Mouse (Mus musculus): ENCODE results near the gene Sept9. TPM values are rescaled to one million over a fixed set of nuclear protein-coding genes. Genes with fewer than 3 reads are reported as not detected.

The Sept9 gene
- total RNA-seq, 2 experiments from 2014 or later = 32.2 to 35.2 TPM

DNA sequence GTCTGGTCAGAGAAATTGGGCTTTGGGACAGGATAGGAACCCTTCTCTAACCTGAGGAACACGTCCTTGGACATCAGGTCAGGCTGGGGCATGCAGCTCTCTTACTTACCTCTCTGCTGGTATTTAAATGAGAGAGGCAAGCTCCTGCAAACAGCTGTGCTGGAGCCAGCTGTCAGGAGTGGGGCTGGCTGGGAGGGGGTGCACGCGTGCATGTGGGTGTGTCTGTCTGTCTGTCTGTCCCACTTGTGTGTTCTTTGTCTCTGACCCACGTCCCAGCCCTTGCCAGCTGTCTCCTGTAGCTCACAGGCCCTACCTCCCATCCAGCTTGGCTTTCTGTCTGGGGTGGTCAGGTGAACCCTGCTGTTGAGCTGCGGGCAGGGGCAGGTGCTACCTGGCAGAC lies 75.5 kb downstream of the Sept9 start:
- intact Hi-C loops (cut with DNase I) = no loop called here
- DNase-seq (ENCODE audit: low spot score) = no peak

DNA sequence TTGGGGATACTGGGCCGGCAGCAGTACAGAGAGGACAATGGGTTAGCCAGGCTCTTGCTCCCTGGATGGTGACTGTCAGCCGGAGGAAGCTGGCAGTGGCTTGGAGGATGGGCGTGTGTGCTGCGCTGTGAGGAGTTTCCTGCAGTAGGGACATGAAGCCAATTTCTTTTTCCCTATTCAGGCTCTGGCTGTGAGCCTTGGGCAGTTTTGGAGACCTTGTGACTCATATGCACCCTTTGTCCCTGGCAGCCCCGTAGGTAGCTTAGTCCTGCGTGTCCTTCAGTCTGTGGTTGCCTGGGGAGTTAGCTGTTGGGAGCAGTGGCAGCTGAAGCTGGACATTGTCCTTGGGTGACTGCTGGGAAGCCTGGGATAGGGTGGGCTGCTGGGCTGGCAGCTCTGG lies 76.5 kb downstream of the Sept9 start:
- DNase-seq (ENCODE audit: low spot score) = peak; percentile 75
- intact Hi-C loops (cut with DNase I) = no loop called here

DNA sequence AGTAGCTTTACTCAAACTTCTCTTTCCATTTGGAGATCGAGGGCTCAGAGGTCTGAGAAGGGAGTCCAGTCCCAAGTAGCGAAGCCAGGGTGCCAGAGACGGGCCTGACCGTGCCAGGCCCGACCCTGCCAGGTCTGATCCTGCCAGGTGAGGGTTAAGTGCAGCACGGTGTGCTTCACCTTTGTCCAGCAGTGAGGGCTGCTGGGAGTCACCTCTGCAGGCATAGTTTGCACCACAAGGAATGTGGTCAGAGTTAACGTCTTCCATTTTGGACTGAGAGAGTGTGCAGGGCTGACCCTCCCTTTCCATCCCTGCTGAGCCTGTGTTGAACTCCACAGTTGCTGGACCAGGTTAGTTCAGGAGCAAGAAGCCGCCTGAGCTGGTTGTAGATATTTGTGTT lies 77.5 kb downstream of the Sept9 start:
- intact Hi-C loops (cut with DNase I) = no loop called here
- DNase-seq (ENCODE audit: low spot score) = no peak

DNA sequence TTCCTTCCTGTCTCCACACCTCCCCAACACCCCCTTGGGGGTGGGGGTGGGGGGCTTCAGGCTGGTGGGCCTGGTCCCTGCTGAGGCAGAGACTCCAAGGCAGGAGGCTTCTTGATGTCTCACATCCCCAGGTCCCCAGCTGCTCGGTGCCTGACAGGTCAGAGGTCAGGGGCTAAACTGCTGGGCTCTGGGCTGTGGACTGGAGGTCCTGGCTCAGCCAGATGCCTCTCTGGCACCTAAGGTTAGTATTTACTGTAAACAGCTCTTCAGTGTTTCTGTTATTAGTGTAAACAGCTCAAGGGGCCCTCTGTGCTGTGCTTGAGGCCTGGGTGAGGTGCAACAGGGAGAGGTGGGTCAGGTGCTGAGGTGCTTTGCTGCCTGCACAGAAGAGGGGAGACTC lies 78.7 kb downstream of the Sept9 start:
- DNase-seq (ENCODE audit: low spot score) = no peak
- intact Hi-C loops (cut with DNase I) = no loop called here

DNA sequence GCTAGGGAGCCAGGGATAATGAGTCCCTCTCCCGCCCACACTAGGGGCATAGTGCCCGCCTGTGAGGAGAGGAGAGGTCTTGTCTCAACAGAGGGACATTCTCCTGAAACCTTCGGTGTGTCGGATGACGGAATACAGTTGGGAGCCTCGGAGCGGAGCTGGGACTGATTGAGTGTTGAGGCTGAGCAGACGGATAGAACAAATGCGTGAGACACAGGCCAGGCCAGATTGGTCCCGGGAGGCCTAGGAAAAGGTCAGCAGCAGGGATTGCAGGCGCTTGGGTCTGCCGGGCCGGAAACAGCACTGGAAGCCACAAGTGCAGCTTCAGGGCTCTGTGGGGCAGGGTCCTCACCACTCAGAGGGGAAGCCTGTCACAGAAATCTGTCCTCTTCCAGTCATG lies 79.1 kb downstream of the Sept9 start:
- DNase-seq (ENCODE audit: low spot score) = no peak
- intact Hi-C loops (cut with DNase I) = no loop called here

DNA sequence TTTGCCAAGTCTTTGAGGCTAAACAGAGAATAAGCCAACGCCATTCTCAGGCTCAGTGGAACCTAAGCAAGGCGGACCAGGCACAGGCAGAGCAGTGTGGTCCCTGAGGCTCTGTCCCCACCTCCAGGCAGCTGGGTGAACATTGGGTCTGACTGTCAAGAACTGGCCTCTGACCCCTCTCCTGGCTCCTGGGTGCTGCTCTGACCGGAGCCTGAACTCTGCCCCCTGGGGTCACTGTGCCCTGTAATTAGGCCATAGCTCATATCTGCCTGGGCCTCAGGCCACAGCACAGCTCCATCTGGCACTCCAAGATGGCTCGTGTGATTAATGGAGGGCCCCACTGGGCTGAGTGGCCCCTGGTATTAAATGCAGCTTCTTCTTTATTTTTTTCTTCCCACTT lies 80.5 kb downstream of the Sept9 start:
- intact Hi-C loops (cut with DNase I) = no loop called here
- no peak for DNase-seq (ENCODE audit: low spot score)

DNA sequence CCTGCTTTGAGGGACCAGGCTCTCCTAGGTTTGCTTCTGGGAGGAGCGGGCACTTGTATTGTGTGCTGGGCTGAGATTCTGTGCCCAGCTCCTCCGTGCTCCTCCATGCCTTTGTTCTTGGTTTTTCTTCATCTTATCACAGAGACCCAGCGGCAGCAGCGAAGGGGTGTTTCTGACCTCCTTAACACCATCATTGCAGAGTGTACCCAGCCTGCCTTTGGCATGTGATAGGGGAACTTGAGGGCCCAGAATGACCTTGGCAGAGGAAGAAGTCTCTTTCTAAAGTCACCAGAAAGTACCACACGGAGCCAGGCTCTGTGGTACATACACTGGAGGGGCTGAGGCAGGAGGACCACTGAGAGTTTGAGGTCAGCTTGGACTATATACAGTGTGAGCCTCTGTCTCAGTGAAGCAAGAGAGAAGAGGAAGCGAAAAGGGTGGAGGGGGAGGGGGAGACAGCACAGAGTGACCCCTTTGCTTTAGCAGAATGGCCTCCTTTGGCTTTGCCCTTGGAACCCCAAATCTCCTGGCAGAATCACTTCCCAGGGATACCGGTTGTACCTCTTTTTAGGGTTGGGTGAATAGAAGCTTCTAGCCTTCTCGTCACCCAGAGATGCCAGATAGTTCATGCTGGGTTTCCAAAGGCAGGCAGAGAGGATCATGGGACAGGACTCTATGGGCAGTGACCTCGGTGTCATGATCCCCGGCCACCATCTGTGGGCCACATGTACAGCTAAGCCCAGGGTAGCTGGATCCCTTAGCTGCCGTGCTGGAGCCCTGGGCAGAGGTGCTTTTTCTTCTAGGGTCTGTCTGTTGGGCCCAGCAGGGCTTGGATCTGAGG lies 83.8 kb downstream of the Sept9 start:
- intact Hi-C loops (cut with DNase I) = no loop called here
- no peak for DNase-seq (ENCODE audit: low spot score)

DNA sequence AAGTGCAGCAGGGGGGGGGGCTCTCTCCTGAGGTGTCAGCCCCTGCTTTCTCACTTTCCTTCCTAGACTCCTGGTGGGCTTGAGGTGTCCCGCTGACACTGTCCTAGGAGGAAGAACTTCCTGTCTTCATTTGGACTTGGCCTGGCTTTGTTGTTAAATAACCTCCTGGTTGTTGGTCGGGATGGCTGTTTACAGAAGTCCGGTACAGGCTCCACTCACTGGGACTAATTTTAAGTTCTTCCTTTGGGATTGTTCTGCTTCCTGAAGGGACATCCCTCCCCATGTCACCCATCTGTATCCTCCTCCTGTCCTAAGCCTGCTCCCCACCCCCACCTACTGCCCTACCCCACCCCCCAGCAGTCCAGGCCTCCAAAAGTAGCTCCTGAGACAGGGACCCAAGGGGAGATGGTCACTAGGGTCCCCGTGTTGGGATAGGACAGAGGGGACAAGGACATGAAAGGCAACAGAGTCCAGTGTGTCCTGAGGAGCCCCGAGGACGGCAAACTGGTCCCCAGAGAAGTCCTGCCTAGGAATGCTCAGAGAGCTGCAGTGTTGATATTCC lies 84.5 kb downstream of the Sept9 start:
- DNase-seq (ENCODE audit: low spot score) = no peak
- intact Hi-C loops (cut with DNase I) = no loop called here

DNA sequence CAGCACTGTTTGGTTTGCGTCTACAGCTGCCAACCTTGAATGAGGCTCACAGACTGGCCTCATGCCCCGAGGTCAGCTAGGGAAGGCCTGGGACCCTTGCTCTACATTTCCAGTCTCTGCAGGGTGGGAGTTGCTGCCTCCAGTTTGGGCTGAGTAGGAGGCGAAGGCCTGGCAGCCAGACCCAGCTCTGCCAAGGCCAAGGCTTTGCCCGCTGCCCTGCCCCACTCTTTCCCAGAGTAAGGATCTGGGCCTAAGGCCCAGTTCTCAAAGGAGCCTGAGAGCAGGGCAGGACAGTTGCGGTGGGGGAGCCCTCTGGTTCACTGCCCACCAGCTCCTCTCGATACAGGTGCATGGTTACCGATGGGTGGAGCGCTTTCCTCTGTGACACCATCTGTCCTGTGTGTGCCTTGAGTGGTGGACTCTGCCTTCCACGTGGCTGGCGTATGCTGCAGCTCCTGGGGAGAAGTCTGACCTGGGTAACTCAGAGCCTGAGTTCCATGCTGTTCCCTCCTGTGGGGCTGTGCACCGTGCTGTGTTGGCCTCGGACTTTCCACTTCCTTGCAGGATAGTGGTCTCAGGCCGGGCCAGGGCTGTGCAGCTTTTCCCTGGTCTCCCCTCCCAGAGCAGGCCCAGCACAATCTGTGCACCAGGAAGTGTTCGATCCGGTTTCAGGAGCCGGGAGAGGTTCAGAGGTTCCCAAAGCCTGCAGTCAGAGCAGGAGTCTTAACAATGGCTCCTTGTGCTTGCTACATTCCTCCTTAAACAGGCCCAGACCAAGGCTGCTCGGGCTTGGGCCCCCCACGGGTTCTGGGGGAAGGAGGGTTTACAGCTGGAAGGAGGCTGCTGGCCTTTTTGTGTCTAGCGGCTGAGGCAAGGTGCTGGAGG lies 85.5 kb downstream of the Sept9 start:
- intact Hi-C loops (cut with DNase I) = no loop called here
- DNase-seq (ENCODE audit: low spot score) = no peak

DNA sequence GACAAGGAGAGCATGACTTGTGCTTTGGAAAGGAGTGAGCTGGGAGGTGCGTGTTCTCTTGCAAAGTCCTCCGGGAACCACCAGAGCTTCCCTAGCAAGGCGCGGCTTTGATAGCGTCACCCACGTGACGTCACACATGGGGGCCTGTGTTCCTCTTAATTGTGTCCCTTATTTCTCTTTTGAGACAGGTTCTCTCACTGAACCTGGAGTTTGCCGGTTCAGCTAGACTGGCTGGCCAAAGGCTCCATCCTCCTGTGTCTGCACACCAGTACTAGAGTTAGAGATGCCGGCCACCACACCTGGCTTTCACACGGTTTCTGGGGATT lies 86.1 kb downstream of the Sept9 start:
- no peak for DNase-seq (ENCODE audit: low spot score)
- intact Hi-C loops (cut with DNase I) = no loop called here

DNA sequence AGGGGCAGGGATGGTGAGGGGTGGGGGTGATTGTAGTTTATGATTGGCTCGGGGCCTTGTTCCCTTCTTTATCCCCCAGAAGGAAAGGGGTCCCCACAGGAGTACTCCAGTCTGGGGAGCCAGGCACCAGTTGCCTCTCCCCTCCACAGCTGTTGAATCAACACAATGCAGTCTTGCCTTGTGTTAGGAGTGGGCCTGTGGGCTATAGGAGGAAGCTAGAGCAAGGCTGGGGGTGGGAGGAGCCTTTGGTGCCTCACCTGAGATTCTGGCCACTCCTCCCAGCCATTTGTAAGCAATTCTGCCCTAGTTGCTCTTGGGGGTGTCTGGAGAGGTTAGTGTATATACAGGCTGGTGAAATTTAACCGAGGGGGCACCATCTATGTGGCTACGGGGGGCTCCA lies 88.3 kb downstream of the Sept9 start:
- intact Hi-C loops (cut with DNase I) = no loop called here
- no peak for DNase-seq (ENCODE audit: low spot score)

DNA sequence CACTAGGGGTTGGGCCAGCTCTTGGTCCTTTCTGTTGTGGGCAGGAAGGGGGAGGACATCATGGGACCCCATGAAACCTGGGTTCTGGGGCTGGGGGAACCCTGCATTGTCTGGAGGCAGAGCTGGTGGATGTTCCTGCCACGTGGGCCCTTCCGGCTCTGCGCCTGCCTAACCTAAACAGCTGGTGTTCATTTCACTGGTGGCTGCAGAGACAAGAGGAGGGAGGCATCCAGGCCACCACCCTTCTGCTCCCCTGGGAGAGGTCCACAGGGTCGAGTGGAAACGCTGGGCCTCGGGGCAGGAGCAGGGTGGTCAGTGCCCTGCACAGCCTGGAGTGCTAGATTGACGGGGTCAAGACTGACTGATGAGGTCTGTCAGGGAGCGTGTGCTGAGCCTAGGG lies 89.3 kb downstream of the Sept9 start:
- no peak for DNase-seq (ENCODE audit: low spot score)
- intact Hi-C loops (cut with DNase I) = no loop called here

DNA sequence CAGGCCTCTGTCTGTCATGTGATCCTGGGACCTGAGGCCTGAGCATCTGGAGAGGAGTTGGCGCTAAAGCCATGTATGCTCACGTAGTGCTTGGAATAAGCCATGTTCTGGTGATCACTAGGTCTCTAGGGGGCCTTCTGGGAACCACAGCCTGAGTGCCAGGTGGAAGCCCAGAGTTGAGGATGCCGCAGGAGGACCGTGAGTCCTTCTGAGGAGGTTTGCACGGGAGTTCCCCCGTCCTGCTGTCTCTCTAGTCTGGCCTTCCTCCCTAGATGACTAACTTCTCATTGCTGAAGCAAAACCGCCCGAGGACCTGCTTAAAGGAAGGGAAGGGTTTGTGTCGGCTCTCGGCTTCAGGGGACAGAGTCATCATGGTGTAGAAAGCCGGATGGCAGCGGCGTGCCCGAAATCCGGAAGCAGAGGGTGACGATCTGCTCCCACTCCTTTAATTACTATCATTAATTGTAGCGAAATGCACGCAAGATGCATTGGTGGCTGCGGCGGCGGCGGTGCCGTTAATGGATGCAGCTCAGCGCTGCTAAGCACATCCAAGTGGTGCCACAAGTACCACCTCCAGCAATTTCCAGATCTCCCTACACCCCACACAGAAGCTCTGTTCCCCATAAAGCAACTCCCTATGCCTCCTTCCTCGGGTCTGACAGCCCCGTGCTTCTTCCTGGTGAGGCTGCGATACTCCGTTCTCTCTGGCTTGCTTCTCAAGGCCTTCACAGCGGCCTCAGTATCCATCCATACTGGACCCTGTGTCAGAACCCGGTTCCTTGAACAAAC lies 92.0 kb downstream of the Sept9 start:
- intact Hi-C loops (cut with DNase I) = no loop called here
- DNase-seq (ENCODE audit: low spot score) = no peak

DNA sequence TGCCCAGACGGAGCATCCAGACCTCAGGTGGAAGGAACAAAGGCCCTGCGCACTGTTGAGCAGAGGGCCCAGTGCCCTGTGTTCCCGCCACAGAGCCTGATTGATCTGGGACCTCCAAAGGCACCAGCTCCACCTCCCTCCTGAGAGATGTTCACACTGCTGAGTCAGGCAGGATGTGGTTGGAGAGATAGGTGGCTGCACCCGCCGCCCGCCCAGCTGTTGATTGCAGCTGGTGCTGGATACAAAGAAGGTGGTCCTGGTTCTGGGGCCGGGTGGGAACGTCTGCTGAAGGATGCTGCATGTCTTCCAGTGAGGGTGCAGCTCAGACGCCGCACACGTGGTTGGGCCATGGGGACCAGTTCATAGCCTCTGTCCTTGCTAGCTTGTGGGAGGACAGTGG lies 93.0 kb downstream of the Sept9 start:
- intact Hi-C loops (cut with DNase I) = no loop called here
- no peak for DNase-seq (ENCODE audit: low spot score)

DNA sequence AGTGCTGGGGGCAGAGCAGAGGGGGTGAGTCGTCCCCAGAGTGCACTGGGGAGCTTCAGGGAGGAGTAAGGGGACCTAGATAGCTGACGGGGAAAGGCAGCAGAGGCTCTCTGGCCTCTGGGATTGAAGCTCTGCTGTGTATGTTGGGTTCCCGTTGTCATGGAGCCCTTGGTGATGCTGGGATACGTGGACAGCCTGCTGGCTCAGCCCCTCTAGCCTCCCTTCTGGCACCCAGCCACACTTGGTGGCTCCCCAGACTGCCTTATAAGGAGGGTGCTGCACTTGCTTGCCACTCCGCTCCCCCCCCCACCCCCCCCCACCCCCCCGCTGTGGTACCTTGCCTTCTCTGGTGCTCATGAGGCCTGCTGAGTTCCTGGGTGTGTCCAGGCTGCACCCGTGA lies 95.8 kb downstream of the Sept9 start:
- DNase-seq (ENCODE audit: low spot score) = no peak
- intact Hi-C loops (cut with DNase I) = loop anchor here (5.0 kb wide), 1 partner anchor 58 kb away; no protein-coding TSS in a partner anchor

DNA sequence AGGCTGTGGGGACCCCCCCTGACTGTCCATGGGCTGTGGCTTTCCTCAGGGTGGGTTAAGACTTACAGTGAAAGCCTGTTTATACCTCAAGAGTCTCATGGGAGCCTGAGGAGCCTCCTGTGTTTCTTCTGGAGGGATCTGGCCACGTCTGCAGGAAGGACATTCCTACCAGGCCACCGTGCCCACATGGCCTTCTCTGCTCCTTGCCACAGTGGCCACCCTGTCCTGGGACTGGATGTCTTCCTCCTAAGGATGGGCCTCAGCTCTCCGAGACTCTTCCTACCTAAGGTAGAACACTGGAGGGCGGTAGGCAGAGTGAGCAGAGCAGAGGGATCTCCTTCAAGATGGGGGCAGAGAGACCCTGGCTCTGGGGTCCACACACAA lies 96.6 kb downstream of the Sept9 start:
- no peak for DNase-seq (ENCODE audit: low spot score)
- intact Hi-C loops (cut with DNase I) = loop anchor here (5.0 kb wide), 1 partner anchor 59 kb away; no protein-coding TSS in a partner anchor

DNA sequence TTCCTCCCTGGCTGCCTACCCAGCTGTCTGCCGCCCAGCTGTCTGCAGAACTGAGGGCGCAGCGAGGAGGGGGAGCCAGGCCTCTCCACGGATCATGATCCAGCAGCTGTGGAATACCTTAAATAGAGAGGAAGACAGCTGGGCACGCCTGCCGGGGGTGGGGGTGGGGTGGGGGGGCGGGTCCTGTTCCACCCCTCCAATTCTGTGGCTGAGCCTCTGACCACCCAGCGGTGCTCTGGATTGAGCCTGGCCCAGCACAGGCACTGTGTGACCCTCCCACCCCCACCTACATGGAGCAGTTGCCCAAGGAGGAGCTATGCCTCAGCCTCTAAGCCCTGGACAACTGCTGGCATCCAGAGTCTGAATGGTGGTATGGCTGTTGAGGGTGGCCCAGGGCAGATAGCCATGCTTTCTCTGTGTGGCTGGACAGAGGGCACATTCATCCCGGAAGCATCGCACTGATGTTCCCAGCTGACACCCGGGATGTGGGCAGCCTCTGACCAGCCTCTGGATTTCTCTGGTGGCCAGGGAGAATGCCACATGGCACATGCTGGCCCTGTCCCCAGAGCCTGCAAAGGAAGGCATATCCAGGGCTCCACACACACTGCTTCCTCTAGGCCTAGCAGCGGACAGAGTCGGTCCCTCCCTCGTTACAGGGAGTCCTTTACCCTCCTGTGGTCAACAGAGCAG lies 97.2 kb downstream of the Sept9 start:
- intact Hi-C loops (cut with DNase I) = loop anchor here (5.0 kb wide), 1 partner anchor 59 kb away; no protein-coding TSS in a partner anchor
- no peak for DNase-seq (ENCODE audit: low spot score)

DNA sequence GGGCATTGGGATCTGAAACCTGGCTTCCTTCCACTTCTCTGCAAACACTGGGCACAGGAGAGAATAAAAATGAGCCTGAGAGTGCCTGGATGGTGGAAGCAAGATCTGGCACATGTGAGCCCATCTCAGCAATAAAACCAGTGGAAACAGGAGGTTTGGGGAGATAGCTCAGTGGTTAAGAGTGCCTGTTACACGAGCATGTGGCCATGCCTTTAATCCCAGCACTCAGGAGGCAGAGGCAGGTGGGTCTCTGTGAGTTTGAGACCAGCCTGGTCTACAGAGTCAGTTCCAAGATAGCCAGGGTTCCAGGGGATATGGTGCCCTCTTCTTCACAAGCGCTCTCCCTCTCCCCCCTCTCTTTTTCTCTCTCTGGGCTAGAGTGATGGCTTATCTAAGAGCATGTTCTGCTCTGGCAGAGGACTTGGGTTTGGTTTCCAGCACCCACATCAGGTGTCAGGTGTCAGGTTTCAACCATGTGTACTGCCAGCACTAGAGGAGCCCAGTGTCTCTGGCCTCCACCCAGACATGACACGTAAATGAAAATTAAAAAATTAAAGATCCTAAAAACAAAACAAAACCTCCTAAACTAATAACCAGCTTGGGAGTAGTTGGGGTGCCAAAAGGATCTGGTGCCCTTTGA lies 97.8 kb downstream of the Sept9 start:
- intact Hi-C loops (cut with DNase I) = loop anchor here (5.0 kb wide), 1 partner anchor 60 kb away; no protein-coding TSS in a partner anchor
- no peak for DNase-seq (ENCODE audit: low spot score)

DNA sequence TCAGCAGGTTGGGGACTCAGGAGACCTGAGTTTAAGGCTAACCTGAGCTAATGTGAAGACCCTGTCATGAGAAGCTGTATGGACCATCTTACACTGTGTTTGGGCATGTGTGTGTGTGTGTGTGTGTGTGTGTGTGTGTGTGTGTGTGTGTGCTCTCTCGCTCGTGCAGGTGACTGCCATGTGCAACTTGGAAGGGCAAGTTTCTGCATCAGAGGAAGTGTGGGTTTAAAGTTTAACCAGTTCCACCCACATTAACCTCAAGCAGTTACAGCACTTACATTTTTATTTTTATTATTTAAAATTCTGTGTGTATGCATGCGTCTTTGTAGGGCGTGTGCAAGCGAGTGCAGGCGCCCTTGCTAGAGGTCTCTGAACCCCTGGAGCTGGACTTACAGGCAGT lies 100.3 kb downstream of the Sept9 start:
- intact Hi-C loops (cut with DNase I) = loop anchor here (5.0 kb wide), 1 partner anchor 62 kb away; no protein-coding TSS in a partner anchor

More for the DNA sequence above, 100.3 kb downstream of the Sept9 start:
- DNase-seq (ENCODE audit: low spot score) = no peak

Data from heart, postnatal 25 days (tissue).